16 mouse cellular contexts compared by ENCODE assay signal in genomic region chr4:107597226-107597897, GRCm38 (mm10).
A peak's percentile ranks its signal among the peaks of the same experiment; 100 is the strongest.
DNase-seq lines count a peak whose midpoint lies in the region; ATAC-seq and TF ChIP-seq lines count a peak whose summit lies in the region.
"Had no signal": no experiment of that assay in that cellular context is flagged by ENCODE, and none has a peak within 500 bp of the region (broad histone marks: within the 10 kb centered on the region; RNA-seq: fewer than 3 reads in every experiment).

No protein-coding gene starts in this region.

- no peak for TF ChIP-seq POLR2A in kidney, adult 2 months (IDR thresholded peaks at IDR 0.05; ENCODE audit: low read depth, low read length)

- 34% methylated on average over 9 of the region's 9 CpGs for WGBS in heart, embryonic 14.5 days
- 38% methylated on average over 9 of the region's 9 CpGs for WGBS in kidney, postnatal 0 days
- WGBS in kidney, adult 2 months, result 65% methylated on average over 9 of the region's 9 CpGs
- 28% methylated on average over 9 of the region's 9 CpGs for WGBS in embryonic facial prominence, embryonic 13.5 days
- 65% methylated on average over 9 of the region's 9 CpGs for WGBS in midbrain, embryonic 12.5 days

- no peak overlapping the region for H3K4me3 ChIP-seq in heart, embryonic 14.5 days (ENCODE audit: control insufficient read depth in 1 of 2, insufficient read depth in 1 of 2, low read depth in 1 of 2, low read length in 2 of 2)
- H3K4me3 ChIP-seq in kidney, postnatal 0 days (replicated peaks; ENCODE audit: low read depth, low read length), result no peak overlapping the region
- no peak overlapping the region for H3K4me3 ChIP-seq in kidney, adult 2 months (ENCODE audit: insufficient read depth, low read depth, low read length)
- H3K4me3 ChIP-seq in embryonic facial prominence, embryonic 13.5 days, result no peak overlapping the region
- H3K4me3 ChIP-seq in midbrain, embryonic 12.5 days, result no peak overlapping the region
- H3K4me3 ChIP-seq: limb, embryonic 15.5 days; stomach, embryonic 15.5 days had no signal

- ATAC-seq in heart, embryonic 14.5 days (ENCODE audit: insufficient number of reproducible peaks, insufficient read depth, low FRiP score, low read depth), result no peak
- ATAC-seq in kidney, postnatal 0 days (replicated peaks; ENCODE audit: low FRiP score, low read depth), result no peak
- ATAC-seq in embryonic facial prominence, embryonic 13.5 days (ENCODE audit: insufficient number of reproducible peaks, insufficient read depth, low FRiP score, low TSS enrichment, low read depth), result no peak
- no peak for ATAC-seq in midbrain, embryonic 12.5 days (ENCODE audit: low FRiP score, low read depth)
- no peak for ATAC-seq in activated CD4-positive, CD25-positive, alpha-beta regulatory T cell, adult 4 months
- ATAC-seq: CD4-positive, CD25-positive, alpha-beta regulatory T cell, adult 4 months; inflammation-experienced regulatory T-cells, adult 6 months had no signal

- peak overlapping the region; percentile 48 for H3K4me2 ChIP-seq in heart, embryonic 14.5 days (ENCODE audit: low read length)
- H3K4me2 ChIP-seq in kidney, postnatal 0 days (ENCODE audit: low read length), result no peak overlapping the region
- H3K4me2 ChIP-seq in embryonic facial prominence, embryonic 13.5 days, result peak overlapping the region; percentile 20; the same call in 1 of the 2 replicates
- no peak overlapping the region for H3K4me2 ChIP-seq in midbrain, embryonic 12.5 days (replicated peaks)
- H3K4me2 ChIP-seq: limb, embryonic 15.5 days; stomach, embryonic 15.5 days had no signal

- H3K27ac ChIP-seq in heart, embryonic 14.5 days (replicated peaks in 1 of 2; ENCODE audit: control insufficient read depth in 1 of 2, insufficient read depth in 1 of 2, low read depth in 2 of 2, low read length in 2 of 2), result peak overlapping the region; percentile 74 to 78
- 0 out of 2 replicates have a peak overlapping the region, but pooled peaks have one; percentile 13 for H3K27ac ChIP-seq in kidney, postnatal 0 days
- H3K27ac ChIP-seq in kidney, adult 2 months (ENCODE audit: insufficient read depth, low read depth, low read length), result no peak overlapping the region
- H3K27ac ChIP-seq in embryonic facial prominence, embryonic 13.5 days, result peak overlapping the region; percentile 79
- H3K27ac ChIP-seq in midbrain, embryonic 12.5 days (replicated peaks), result 0 out of 2 replicates have a peak overlapping the region, but pooled peaks have one; percentile 35
- H3K27ac ChIP-seq: stomach, embryonic 15.5 days had no signal

- H3K4me1 ChIP-seq in heart, embryonic 14.5 days (ENCODE audit: control insufficient read depth in 2 of 2, insufficient read depth in 2 of 2, low read length in 2 of 2), result peaks cover 15 to 16% of the 10 kb centered on the region in 2 experiments
- peaks cover 17% of the 10 kb centered on the region for H3K4me1 ChIP-seq in kidney, postnatal 0 days (replicated peaks; ENCODE audit: insufficient read depth, low read length)
- H3K4me1 ChIP-seq in kidney, adult 2 months (ENCODE audit: control insufficient read depth, insufficient read depth, low read length), result no peaks in the 10 kb centered on the region
- H3K4me1 ChIP-seq in embryonic facial prominence, embryonic 13.5 days, result peaks cover 41% of the 10 kb centered on the region
- peaks cover 19% of the 10 kb centered on the region for H3K4me1 ChIP-seq in midbrain, embryonic 12.5 days

- no peaks in the 10 kb centered on the region for H3K27me3 ChIP-seq in heart, embryonic 14.5 days (ENCODE audit: control insufficient read depth, insufficient read depth, low read length)
- H3K27me3 ChIP-seq in kidney, postnatal 0 days (ENCODE audit: insufficient read depth, low read length), result no peaks in the 10 kb centered on the region
- H3K27me3 ChIP-seq in kidney, adult 2 months (replicated peaks; ENCODE audit: control insufficient read depth, insufficient read depth, low read length), result no peaks in the 10 kb centered on the region
- H3K27me3 ChIP-seq in embryonic facial prominence, embryonic 13.5 days, result no peaks in the 10 kb centered on the region
- no peaks in the 10 kb centered on the region for H3K27me3 ChIP-seq in midbrain, embryonic 12.5 days
- H3K27me3 ChIP-seq: limb, embryonic 15.5 days; stomach, embryonic 15.5 days had no signal

- H3K9me3 ChIP-seq in heart, embryonic 14.5 days (ENCODE audit: control insufficient read depth, low read length), result no peaks in the 10 kb centered on the region
- H3K9me3 ChIP-seq in kidney, postnatal 0 days (replicated peaks; ENCODE audit: low read length), result no peaks in the 10 kb centered on the region
- H3K9me3 ChIP-seq in embryonic facial prominence, embryonic 13.5 days, result no peaks in the 10 kb centered on the region
- H3K9me3 ChIP-seq in midbrain, embryonic 12.5 days, result no peaks in the 10 kb centered on the region
- H3K9me3 ChIP-seq: limb, embryonic 15.5 days; stomach, embryonic 15.5 days had no signal

- 0 out of 2 replicates have a peak overlapping the region, but pooled peaks have one; percentile 31 for H3K9ac ChIP-seq in heart, embryonic 14.5 days (ENCODE audit: low read length)
- H3K9ac ChIP-seq in kidney, postnatal 0 days (ENCODE audit: low read depth, low read length), result no peak overlapping the region
- 0 out of 2 replicates have a peak overlapping the region, but pooled peaks have one; percentile 46 for H3K9ac ChIP-seq in embryonic facial prominence, embryonic 13.5 days
- no peak overlapping the region for H3K9ac ChIP-seq in midbrain, embryonic 12.5 days (replicated peaks)
- H3K9ac ChIP-seq: forebrain, postnatal 0 days; limb, embryonic 15.5 days; stomach, embryonic 15.5 days had no signal

- DNase-seq in heart, adult 9 months (ENCODE audit: low spot score in 2 of 2), result no peak
- DNase-seq in kidney, postnatal 0 days (ENCODE audit: low spot score), result no peak
- DNase-seq in kidney, adult 2 months, result no peak
- no peak for DNase-seq in testis, postnatal 10 days (ENCODE audit: low spot score)
- DNase-seq: forebrain, postnatal 0 days; gastrocnemius, postnatal 14 days; lung, postnatal 36 days; thymus, postnatal 36 days had no signal

- no peaks in the 10 kb centered on the region for H3K36me3 ChIP-seq in heart, embryonic 14.5 days (ENCODE audit: control insufficient read depth, insufficient read depth, low read length)
- H3K36me3 ChIP-seq in kidney, postnatal 0 days (ENCODE audit: insufficient read depth, low read length), result no peaks in the 10 kb centered on the region
- H3K36me3 ChIP-seq in kidney, adult 2 months (ENCODE audit: control insufficient read depth, insufficient read depth, low read length), result no peaks in the 10 kb centered on the region
- no peaks in the 10 kb centered on the region for H3K36me3 ChIP-seq in embryonic facial prominence, embryonic 13.5 days
- no peaks in the 10 kb centered on the region for H3K36me3 ChIP-seq in midbrain, embryonic 12.5 days
- H3K36me3 ChIP-seq: limb, embryonic 15.5 days; stomach, embryonic 15.5 days had no signal

- no peak for TF ChIP-seq CTCF in kidney, postnatal 0 days (IDR thresholded peaks at IDR 0.05; ENCODE audit: low read depth)
- TF ChIP-seq CTCF in kidney, adult 2 months (conservative IDR thresholded peaks at IDR 0.05; ENCODE audit: insufficient read depth, insufficient read length, low read depth, low read length), result no peak; the same call in 1 of the 2 replicates

Comparison
In these comparisons a context has a peak if more than half of its experiments do, and no peak if none do; other contexts are left out.
1. H3K4me2 ChIP-seq: peak in heart, embryonic 14.5 days (single experiment) and embryonic facial prominence, embryonic 13.5 days (single experiment); none in kidney, postnatal 0 days (single experiment) and midbrain, embryonic 12.5 days (single experiment).
2. H3K9ac ChIP-seq: peak in heart, embryonic 14.5 days (single experiment) and embryonic facial prominence, embryonic 13.5 days (single experiment); none in kidney, postnatal 0 days (single experiment) and midbrain, embryonic 12.5 days (single experiment).